Mouse (Mus musculus) MEL (cell line): ENCODE measurements around the gene Grtp1. TPM values are rescaled to one million over a fixed set of nuclear protein-coding genes. Genes with fewer than 3 reads are reported as not detected.

Experiments used
- DNase-seq: peaks from one replicate; pipeline ENCODE4 v3.0.0; 2011; ENCODE audit warnings: low read depth, low spot score
- H3K27ac ChIP-seq: 2 replicates; pipeline ENCODE4 v1.5.1; 2012; ENCODE audit warnings: low read depth, mild to moderate bottlenecking, control low read depth, low read length, moderate library complexity; ENCODE audit not compliant: control insufficient read depth
- H3K27me3 ChIP-seq, 2 experiments: fragments of 150-350 bp in 1 of 2; sonication (generic) in 1 of 2; 2 replicates each; pipeline ENCODE4 v1.6.1; 2012; ENCODE audit warnings: low read length in 2 of 2, mild to moderate bottlenecking in 2 of 2, improper control_type of control experiment in 1 of 2, moderate library complexity in 1 of 2; ENCODE audit not compliant: insufficient read depth in 2 of 2, control insufficient read depth in 1 of 2
- H3K36me3 ChIP-seq, 2 experiments: 2 replicates each; pipeline ENCODE4 v1.6.1; 2012 to 2014; ENCODE audit warnings: low read length in 2 of 2, improper control_type of control experiment in 1 of 2, inconsistent platforms in 1 of 2, mild to moderate bottlenecking in 1 of 2; ENCODE audit not compliant: insufficient read depth in 2 of 2, control insufficient read depth in 1 of 2
- H3K4me1 ChIP-seq, 2 experiments: fragments of 150-350 bp in 1 of 2; sonication (generic) in 1 of 2; 2 replicates each; pipeline ENCODE4 v1.6.1; 2012; ENCODE audit warnings: low read length in 2 of 2, improper control_type of control experiment in 1 of 2, mild to moderate bottlenecking in 1 of 2; ENCODE audit not compliant: insufficient read depth in 2 of 2, control insufficient read depth in 1 of 2
- H3K4me3 ChIP-seq, 2 experiments: fragments of 150-350 bp in 1 of 2; sonication (generic) in 1 of 2; 2 replicates each; pipeline ENCODE4 v1.5.1; 2012; ENCODE audit warnings: low read depth in 2 of 2, low read length in 2 of 2, mild to moderate bottlenecking in 2 of 2, moderate library complexity in 2 of 2, control low read depth in 1 of 2, improper control_type of control experiment in 1 of 2; ENCODE audit not compliant: control insufficient read depth in 1 of 2, insufficient read depth in 1 of 2
- H3K79me2 ChIP-seq: 2 replicates; pipeline ENCODE4 v1.6.1; 2012; ENCODE audit warnings: mild to moderate bottlenecking, low read length, moderate library complexity; ENCODE audit not compliant: control insufficient read depth, poor library complexity, insufficient read depth
- H3K9ac ChIP-seq: 2 replicates; pipeline ENCODE4 v1.6.1; 2012; ENCODE audit warnings: low read depth, mild to moderate bottlenecking, control low read depth, low read length, moderate library complexity; ENCODE audit not compliant: control insufficient read depth, poor library complexity, severe bottlenecking
- H3K9me3 ChIP-seq: fragments of 150-350 bp; sonication (generic); replicated peaks from 2 replicates; pipeline ENCODE4 v1.6.1; 2012; ENCODE audit warnings: mild to moderate bottlenecking, low read length, improper control_type of control experiment, moderate library complexity; ENCODE audit not compliant: insufficient read depth
- BHLHE40 ChIP-seq: IDR thresholded peaks from 2 replicates; pipeline ENCODE4 v1.6.1; 2012; ENCODE audit warnings: low read depth, mild to moderate bottlenecking, inconsistent platforms, low read length, improper control_type of control experiment, borderline replicate concordance
- CHD2 ChIP-seq: IDR thresholded peaks from 2 replicates; pipeline ENCODE4 v1.6.1; 2011; ENCODE audit warnings: low read length, improper control_type of control experiment
- E2F4 ChIP-seq: IDR thresholded peaks from 2 replicates; pipeline ENCODE4 v1.6.1; 2011; ENCODE audit warnings: low read depth, low read length, improper control_type of control experiment, borderline replicate concordance
- ELF1 ChIP-seq: IDR thresholded peaks from 2 replicates; pipeline ENCODE4 v1.6.1; 2014; ENCODE audit warnings: low read depth, mild to moderate bottlenecking, inconsistent platforms, low read length, improper control_type of control experiment, moderate library complexity
- EP300 ChIP-seq, 2 experiments: IDR thresholded peaks; 2 replicates each; pipeline ENCODE4 v1.6.1; 2011; ENCODE audit warnings: improper control_type of control experiment in 2 of 2, low read length in 2 of 2, low read depth in 1 of 2, mild to moderate bottlenecking in 1 of 2
- ETS1 ChIP-seq: IDR thresholded peaks from 2 replicates; pipeline ENCODE4 v1.6.1; 2012; ENCODE audit warnings: low read depth, mild to moderate bottlenecking, inconsistent platforms, low read length, improper control_type of control experiment, moderate library complexity
- GABPA ChIP-seq: IDR thresholded peaks from 2 replicates; pipeline ENCODE4 v1.6.1; 2012; ENCODE audit warnings: low read depth, mild to moderate bottlenecking, inconsistent platforms, low read length, improper control_type of control experiment, moderate library complexity
- GATA1 ChIP-seq: IDR thresholded peaks from 2 replicates; pipeline ENCODE4 v1.6.1; 2011; ENCODE audit warnings: low read depth, low read length, improper control_type of control experiment
- HCFC1 ChIP-seq: IDR thresholded peaks from 2 replicates; pipeline ENCODE4 v1.6.1; 2012; ENCODE audit warnings: low read depth, mild to moderate bottlenecking, inconsistent platforms, low read length, improper control_type of control experiment, moderate library complexity
- KAT2A ChIP-seq: conservative IDR thresholded peaks from 2 replicates; pipeline ENCODE4 v1.6.1; 2012; ENCODE audit warnings: low read depth, low read length, improper control_type of control experiment, inconsistent platforms
- MAX ChIP-seq: IDR thresholded peaks from 2 replicates; pipeline ENCODE4 v1.6.1; 2011; ENCODE audit warnings: low read length, improper control_type of control experiment
- MAZ ChIP-seq: IDR thresholded peaks from 2 replicates; pipeline ENCODE4 v1.6.1; 2012; ENCODE audit warnings: low read depth, mild to moderate bottlenecking, inconsistent platforms, low read length, improper control_type of control experiment
- MEF2A ChIP-seq: IDR thresholded peaks from 2 replicates; pipeline ENCODE4 v1.6.1; 2014; ENCODE audit warnings: low read depth, mild to moderate bottlenecking, inconsistent platforms, low read length, improper control_type of control experiment; ENCODE audit not compliant: poor library complexity, insufficient replicate concordance, severe bottlenecking; ENCODE audit errors: extremely low read depth
- MXI1 ChIP-seq: IDR thresholded peaks from 2 replicates; pipeline ENCODE4 v1.6.1; 2011; ENCODE audit warnings: mild to moderate bottlenecking, low read depth, low read length, improper control_type of control experiment
- MYC ChIP-seq: IDR thresholded peaks from 2 replicates; pipeline ENCODE4 v1.6.1; 2011; ENCODE audit warnings: low read depth, mild to moderate bottlenecking, low read length, improper control_type of control experiment, moderate library complexity
- NELFE ChIP-seq: IDR thresholded peaks from 2 replicates; pipeline ENCODE4 v1.6.1; 2011; ENCODE audit warnings: low read depth, low read length, improper control_type of control experiment
- NRF1 ChIP-seq: IDR thresholded peaks from 2 replicates; pipeline ENCODE4 v1.6.1; 2014; ENCODE audit warnings: low read depth, mild to moderate bottlenecking, inconsistent platforms, low read length, improper control_type of control experiment, moderate library complexity; ENCODE audit not compliant: poor library complexity, insufficient read depth, severe bottlenecking
- POLR2A ChIP-seq, 2 experiments: IDR thresholded peaks; 2 replicates each; pipeline ENCODE4 v1.6.1; 2011 to 2012; ENCODE audit warnings: low read length in 2 of 2, mild to moderate bottlenecking in 2 of 2, control low read depth in 1 of 2, improper control_type of control experiment in 1 of 2, low read depth in 1 of 2, moderate library complexity in 1 of 2; ENCODE audit not compliant: control insufficient read depth in 1 of 2, insufficient read depth in 1 of 2, poor library complexity in 1 of 2
- POLR2AphosphoS2 ChIP-seq: IDR thresholded peaks from 2 replicates; pipeline ENCODE4 v1.6.1; 2011; ENCODE audit warnings: low read length, improper control_type of control experiment
- RAD21 ChIP-seq: IDR thresholded peaks from 2 replicates; pipeline ENCODE4 v1.6.1; 2011; ENCODE audit warnings: mild to moderate bottlenecking, low read depth, low read length, improper control_type of control experiment
- RCOR1 ChIP-seq: IDR thresholded peaks from 2 replicates; pipeline ENCODE4 v1.6.1; 2012; ENCODE audit warnings: low read depth, mild to moderate bottlenecking, inconsistent platforms, low read length, improper control_type of control experiment
- SIN3A ChIP-seq: IDR thresholded peaks from 2 replicates; pipeline ENCODE4 v1.6.1; 2012; ENCODE audit warnings: low read length, improper control_type of control experiment, inconsistent platforms
- TBP ChIP-seq: IDR thresholded peaks from 2 replicates; pipeline ENCODE4 v1.8.0; 2011; ENCODE audit warnings: low read depth, low read length, improper control_type of control experiment
- TCF12 ChIP-seq: IDR thresholded peaks from 2 replicates; pipeline ENCODE4 v1.6.1; 2014; ENCODE audit warnings: low read depth, mild to moderate bottlenecking, inconsistent platforms, low read length, improper control_type of control experiment, moderate library complexity
- UBTF ChIP-seq: IDR thresholded peaks from 2 replicates; pipeline ENCODE4 v1.6.1; 2012; ENCODE audit warnings: low read depth, mild to moderate bottlenecking, inconsistent platforms, low read length, improper control_type of control experiment, moderate library complexity, borderline replicate concordance; ENCODE audit not compliant: insufficient read depth
- ZC3H11A ChIP-seq: IDR thresholded peaks from 2 replicates; pipeline ENCODE4 v1.6.1; 2012; ENCODE audit warnings: low read depth, mild to moderate bottlenecking, inconsistent platforms, low read length, improper control_type of control experiment
- ZNF384 ChIP-seq: IDR thresholded peaks from 2 replicates; pipeline ENCODE4 v1.6.1; 2012; ENCODE audit warnings: low read depth, mild to moderate bottlenecking, inconsistent platforms, low read length, improper control_type of control experiment
- polyA plus RNA-seq, 2 experiments: library from polyadenylated mRNA; stranded (reverse) in 1 of 2; unstranded in 1 of 2; fragments of >175 nt in 1 of 2; fragments of >200 nt in 1 of 2; gene quantifications; 2 replicates each; pipeline versions ENCODE4 v1.2.1 to v1.2.4; 2012; ENCODE audit warnings: low replicate concordance in 2 of 2, low read depth in 1 of 2; ENCODE audit not compliant: insufficient read length in 2 of 2, insufficient read depth in 1 of 2, missing spikeins in 1 of 2
- total RNA-seq: library from RNA; depleted of rRNA; stranded (reverse); fragments of 300-350 nt; gene quantifications from 2 replicates; pipeline ENCODE4 v1.2.3, GENCODE M21; 2012

Grtp1 gene
- total and polyA plus RNA-seq, 3 experiments = 11.9 to 15.1 TPM; not detected in 1

DNA sequence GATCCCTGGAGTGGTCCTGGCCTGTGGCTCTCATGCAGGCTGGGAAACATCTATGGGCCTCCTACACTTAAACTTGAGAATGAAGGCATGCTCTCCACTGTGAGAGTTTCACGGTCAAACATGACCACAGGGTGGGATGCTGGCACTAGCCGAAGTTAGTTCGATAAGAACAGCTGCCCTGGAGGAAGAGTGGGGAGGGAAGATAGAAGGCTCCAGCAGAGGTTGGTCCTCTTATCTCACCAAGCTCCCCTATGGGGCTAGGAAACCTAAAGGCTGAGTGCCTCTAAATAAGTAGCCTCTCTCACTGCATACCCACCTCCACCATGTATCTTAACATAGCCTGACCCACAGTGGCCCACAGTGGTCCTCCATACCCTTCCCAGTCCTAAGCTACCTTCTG is 2.4 kb upstream of the Grtp1 start (continued):
- TF ChIP-seq POLR2A (IDR thresholded peaks at IDR 0.05; ENCODE audit: control insufficient read depth in 1 of 2, insufficient read depth in 1 of 2, low read depth in 1 of 2, low read length in 2 of 2, poor library complexity in 1 of 2) = peak in 1 of 2 experiments; percentile 32; a peak in 1 of 4 replicates
- TF ChIP-seq TBP = peak; percentile 58
- no peak for TF ChIP-seq UBTF
- no peak for TF ChIP-seq RAD21
- TF ChIP-seq ZNF384 = no peak
- TF ChIP-seq RCOR1 = peak; percentile 96
- TF ChIP-seq MEF2A = no peak
- TF ChIP-seq GATA1 = peak; percentile 99
- TF ChIP-seq MXI1 = peak; percentile 49; the same call in 1 of the 2 replicates

DNA sequence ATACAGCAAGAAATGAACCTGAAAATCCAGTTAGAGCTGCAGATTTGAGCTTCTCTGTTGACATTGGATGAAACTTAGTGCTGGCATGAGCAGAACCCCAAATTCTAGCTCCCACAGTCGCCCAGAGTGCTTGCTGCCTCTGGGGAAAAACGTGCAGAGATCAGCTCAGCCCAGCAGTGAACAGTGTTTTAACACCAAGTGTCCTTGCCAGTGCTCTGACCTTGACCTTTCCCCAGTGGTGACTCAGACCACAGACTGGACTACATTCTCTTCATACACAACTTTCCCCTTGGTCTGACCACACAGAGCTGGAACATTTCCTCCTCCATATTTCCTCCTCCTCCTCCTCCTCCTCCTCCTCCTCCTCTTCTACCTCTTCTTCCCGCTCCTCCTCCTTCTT is 1.6 kb upstream of the Grtp1 start:
- H3K4me3 ChIP-seq = peak overlapping the region; percentile 23 to 96
- peak; percentile 43 for DNase-seq
- H3K27ac ChIP-seq = peak overlapping the region; percentile 86
- peaks cover 1% of the 10 kb centered on the region; the same call in 1 of the 2 replicates for H3K79me2 ChIP-seq
- no peaks in the 10 kb centered on the region for H3K9me3 ChIP-seq
- peaks cover 0 to 29% of the 10 kb centered on the region in 2 experiments; a peak in 2 of 4 replicates for H3K36me3 ChIP-seq
- H3K9ac ChIP-seq = peak overlapping the region; percentile 44
- H3K27me3 ChIP-seq = no peaks in the 10 kb centered on the region
- TF ChIP-seq KAT2A = no peak
- TF ChIP-seq ETS1 = 0 out of 2 replicates have a peak, but pooled peaks have one; percentile 18
- TF ChIP-seq GABPA = no peak
- TF ChIP-seq GATA1 = no peak
- 0 out of 2 replicates have a peak, but pooled peaks have one; percentile 33 for TF ChIP-seq MXI1
- TF ChIP-seq HCFC1 = no peak
- peak in 1 of 2 experiments; percentile 25; a peak in 1 of 4 replicates for TF ChIP-seq EP300 (IDR thresholded peaks at IDR 0.05; ENCODE audit: low read depth in 1 of 2, low read length in 2 of 2)
- H3K4me1 ChIP-seq = peaks cover 11 to 38% of the 10 kb centered on the region in 2 experiments

DNA sequence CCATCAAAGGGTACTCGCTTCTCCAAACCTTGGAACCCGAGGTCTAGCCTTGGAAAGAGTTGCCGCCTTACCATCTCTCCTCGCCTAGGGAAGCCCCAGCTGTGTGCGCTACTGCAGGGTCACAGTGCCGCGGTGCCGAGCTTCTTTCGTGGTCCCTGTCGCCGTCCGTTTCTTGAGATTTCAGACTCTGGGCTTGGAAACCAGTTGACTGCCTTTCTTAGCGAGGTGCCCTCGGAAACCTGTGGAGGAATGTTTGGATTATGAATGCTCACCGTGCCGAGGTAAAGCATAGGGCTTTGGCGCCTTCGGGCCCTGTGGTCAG is 554 bp upstream of the Grtp1 start:
- Histone ChIP-seq H3K9me3 (no peaks in the 10 kb centered on the region), H3K36me3 (peaks cover 0 to 24% of the 10 kb centered on the region in 2 experiments; a peak in 2 of 4 replicates), H3K4me1 (peaks cover 7 to 32% of the 10 kb centered on the region in 2 experiments), H3K27me3 (no peaks in the 10 kb centered on the region), H3K9ac (peak overlapping the region; percentile 71), H3K79me2 (peaks cover 1% of the 10 kb centered on the region; the same call in 1 of the 2 replicates)
- peak; percentile 77 for DNase-seq
- TF ChIP-seq MAX (peak; percentile 29; the same call in 1 of the 2 replicates), BHLHE40 (no peak), RAD21 (no peak), POLR2AphosphoS2 (no peak), NELFE (no peak), GABPA (no peak), TBP (no peak), HCFC1 (no peak), E2F4 (no peak), TCF12 (no peak), MAZ (no peak), ZC3H11A (no peak), CHD2 (no peak), MEF2A (no peak), ELF1 (no peak), UBTF (peak; percentile 77; the same call in 1 of the 2 replicates), ZNF384 (no peak), SIN3A (no peak), MYC (no peak), MXI1 (peak; percentile 8; the same call in 1 of the 2 replicates), NRF1 (no peak), ETS1 (0 out of 2 replicates have a peak, but pooled peaks have one; percentile 8)
- TF ChIP-seq, all 39 proteins: peak for 4
- H3K27ac ChIP-seq = peak overlapping the region; percentile 18; the same call in 1 of the 2 replicates
- peak overlapping the region; percentile 70 to 96 for H3K4me3 ChIP-seq
